Mouse (Mus musculus) adrenal gland, adult (tissue): ENCODE measurements at regions not wholly inside any gene's neighbourhood (a gene's known extent, or its start where the extent isn't known, plus 50 kb on each side); places are given as distances from the start of the nearest gene placed in this dataset.
A peak's percentile ranks its signal among the peaks of the same experiment; 100 is the strongest.

Source experiments
- DNase-seq, 2 experiments: peaks; one replicate each; pipeline ENCODE4 v3.0.0; 2022 to 2023; ENCODE audit warnings: low spot score in 1 of 2; ENCODE audit not compliant: inconsistent age in 2 of 2

DNA sequence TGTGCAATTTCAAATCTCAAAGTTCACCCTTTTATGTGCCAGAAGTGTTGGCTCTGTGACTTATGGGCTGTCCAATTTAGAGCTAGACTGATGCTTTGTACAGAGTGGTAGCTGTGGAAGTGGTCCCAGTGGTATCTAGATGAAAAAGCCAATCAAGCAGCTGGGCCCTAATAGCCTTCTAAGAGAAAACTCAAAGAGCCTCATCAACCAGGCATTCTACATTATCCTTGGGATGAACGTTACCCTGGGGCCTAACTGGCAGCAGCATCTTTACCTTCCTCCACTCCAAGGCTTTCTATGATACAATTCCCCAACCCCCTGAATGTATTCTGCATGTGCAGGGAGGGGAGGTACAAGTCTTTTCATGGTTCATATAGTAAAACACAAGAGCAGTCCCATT is 140.4 kb downstream of the Gm11146 start:
- DNase-seq = no peak

DNA sequence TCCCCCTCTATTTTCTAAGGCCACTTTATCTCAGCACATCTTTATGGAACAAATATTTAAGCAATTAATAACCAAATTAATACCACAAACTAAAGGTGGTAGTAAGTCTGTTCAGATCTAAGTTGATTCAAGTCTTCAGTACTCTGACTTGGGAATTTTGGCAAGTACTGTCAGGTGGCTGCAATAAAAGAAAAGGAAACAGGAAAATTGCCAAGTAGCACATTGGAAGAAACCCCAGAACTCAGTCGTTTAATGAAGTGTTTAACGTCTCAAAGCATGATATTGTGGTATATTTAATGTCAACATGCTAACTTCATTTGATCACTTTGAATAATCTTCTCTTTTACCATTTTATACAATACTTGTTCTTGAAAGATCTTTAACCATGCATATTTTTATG is 142.2 kb downstream of the Gm11146 start:
- DNase-seq = no peak

DNA sequence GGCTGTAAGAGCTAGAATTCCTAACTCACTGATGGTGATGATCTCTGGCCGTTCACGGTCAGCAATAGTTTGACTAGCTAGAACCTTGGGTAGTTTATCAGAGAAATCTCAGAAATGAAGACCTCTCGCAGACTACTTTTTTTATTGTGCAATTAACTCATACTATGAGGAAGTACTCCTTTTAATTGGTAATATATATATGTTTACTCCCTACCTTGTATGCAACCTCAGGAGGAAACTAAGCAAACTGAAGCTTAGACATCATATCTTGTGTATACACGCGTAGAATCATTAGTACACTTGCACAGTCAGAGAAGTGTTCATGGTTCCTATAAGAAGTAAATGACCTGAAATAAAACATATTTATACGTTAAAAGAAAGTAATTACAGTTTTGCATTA is 157.2 kb downstream of the Gm11146 start:
- no peak for DNase-seq

DNA sequence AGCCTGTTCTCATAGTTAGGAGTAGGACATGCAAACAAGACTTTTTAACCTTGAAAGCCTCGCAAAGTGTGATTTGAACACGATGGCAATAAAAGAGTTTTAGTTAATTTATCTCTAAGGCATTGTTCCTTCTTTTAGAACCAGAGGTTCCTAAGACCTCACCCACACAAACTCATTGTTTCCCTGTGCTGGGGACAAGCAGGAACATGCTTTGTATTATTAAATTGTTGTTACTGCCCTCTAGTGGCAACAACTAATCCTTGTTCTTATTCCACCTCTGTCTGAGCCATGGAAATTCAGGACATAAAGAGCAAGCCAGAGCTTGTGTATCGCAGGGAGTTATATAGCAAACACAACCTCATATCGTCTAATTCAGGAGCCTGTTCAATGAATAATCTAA is 157.9 kb downstream of the Gm11146 start:
- DNase-seq = peak; percentile 17 to 87

DNA sequence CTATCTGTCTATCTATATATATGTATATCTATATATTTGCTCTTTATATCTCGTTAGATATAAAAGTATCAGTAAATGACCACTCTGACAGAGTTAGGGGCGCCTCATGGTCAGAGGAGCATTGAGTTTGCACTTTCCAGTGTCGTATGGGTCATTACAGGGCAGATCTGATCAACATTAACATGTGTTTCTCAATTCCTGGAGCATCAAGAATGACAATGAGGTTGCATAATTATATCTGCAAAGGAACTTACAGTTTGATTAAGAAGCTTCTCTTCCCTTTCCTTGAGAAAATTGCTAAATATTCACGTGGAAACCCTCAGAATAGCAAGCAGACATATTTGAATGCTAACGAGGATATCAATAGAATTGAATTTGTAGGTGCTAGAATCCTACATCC is 158.6 kb downstream of the Gm11146 start:
- DNase-seq = no peak

DNA sequence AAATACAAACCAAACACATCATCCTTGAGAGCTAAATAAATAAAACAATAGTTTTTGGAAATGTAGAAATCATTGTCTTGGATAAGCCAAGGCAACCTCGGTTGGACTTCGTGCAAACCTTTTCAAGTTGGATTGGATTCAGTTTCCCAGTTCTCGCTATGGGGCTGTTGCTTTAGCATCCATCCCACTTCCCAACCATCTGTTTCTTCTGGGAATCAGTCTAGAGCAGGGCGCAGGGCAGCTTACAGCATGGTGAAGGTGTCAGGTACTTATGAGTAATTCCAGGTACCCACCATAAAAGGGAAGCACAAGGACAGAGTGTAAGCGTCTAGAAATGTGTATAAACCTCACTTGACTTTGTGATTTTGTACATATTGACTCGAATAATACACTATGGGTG is 159.0 kb downstream of the Gm11146 start:
- no peak for DNase-seq

DNA sequence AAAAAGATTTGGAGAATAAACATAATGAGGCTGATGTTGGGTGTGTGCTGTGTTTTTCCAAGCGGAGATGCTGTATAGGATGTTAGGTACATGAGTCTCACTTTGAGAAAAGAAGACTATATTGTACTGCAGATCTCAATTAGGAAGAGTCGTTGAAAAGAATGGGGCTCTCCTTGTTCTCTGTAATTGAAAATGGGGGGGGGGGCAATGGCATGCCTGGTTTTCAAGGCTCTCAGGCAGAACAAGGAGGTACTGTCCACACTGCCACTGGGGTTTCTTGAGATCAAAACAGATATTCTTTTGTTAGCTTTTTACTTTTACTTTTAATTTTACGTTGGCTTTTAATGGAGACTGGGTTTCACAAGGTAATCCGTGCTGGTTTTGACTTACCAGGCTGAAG is 170.5 kb downstream of the Gm11146 start:
- no peak for DNase-seq

DNA sequence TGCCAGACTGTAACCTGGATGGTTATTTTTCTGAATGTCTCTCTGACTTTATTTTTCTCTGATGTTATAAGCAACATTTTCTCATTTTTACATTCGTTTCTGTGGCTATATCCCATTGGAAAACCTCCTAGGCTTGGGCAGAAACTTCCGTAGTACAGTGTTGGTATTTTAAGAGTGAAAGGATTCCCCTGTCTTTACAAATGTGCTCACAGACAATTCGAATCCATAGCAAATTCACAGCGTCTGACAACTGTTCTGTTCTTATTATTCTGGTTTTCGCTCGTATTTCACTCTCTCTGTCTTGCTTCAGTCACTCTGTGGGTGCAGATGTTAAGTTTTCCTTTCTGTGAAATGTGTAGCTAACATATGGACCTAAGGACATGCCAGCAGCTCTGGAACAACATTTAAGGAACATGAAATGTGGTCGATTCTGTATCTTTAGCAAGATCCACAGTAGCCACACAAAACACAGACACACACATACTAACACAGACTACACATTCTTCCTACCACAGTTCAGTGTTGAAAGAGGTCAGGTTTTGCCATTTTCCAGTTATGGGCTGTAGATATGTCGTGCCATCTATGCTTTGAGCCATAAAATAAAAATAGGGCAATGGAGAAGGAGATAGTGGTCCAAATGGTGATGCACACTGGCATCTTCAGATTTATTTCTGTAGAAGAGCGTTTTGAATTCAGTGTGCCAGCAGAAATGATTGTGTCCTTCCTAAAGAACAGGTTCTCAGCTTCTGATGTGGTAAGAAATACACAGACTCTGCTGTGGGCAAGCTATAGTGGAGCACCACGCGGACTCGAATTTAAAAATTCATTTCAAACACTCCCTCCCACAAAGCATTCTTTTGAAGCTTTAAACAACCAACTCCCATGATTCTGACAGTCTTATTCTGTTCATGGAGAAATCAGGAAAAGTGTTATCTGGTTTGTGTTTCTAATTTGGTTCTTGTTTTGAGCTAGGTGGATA is 179.2 kb downstream of the Gm11146 start:
- no peak for DNase-seq

DNA sequence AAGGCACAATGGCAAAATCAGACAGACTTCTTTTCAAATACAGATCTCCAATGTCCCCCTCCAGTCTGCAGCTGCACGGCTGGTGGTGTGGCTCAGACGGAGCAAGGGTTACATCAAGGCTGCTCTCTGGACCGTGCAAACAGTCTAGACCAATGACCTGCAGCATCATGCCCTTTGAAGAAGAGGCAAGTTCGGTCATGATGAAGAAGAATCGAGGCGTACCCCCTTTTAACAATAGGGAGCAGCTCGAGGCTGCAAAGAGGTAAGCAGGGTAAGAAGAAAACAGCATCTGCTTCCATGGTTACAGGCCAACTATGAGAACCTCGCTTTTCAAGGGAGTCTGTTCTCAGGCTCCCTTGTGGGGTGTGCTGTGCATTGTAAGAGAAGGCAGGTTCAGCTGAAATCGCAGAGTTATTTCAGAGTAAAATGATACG is 180.3 kb downstream of the Gm11146 start:
- DNase-seq = peak in 1 of 2 experiments; percentile 47

DNA sequence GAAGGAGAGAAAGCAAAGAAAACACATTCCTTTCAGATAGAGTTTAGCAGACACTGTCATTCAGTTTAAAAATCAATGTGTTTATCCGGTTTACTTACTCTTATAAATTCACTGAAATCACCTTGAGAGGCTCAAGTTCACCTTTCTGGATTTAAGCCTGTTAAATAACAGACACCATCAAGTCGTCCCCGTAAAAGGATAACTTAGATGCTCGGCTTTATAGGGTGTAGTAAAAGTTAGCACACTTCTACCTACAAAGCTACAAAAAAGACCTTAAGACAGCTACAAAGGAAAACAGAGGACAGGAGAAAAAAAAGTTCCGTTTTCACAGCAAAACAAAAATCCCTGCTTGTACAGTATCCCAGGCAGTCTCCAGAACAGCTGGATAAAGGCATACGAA is 180.9 kb downstream of the Gm11146 start:
- no peak for DNase-seq

DNA sequence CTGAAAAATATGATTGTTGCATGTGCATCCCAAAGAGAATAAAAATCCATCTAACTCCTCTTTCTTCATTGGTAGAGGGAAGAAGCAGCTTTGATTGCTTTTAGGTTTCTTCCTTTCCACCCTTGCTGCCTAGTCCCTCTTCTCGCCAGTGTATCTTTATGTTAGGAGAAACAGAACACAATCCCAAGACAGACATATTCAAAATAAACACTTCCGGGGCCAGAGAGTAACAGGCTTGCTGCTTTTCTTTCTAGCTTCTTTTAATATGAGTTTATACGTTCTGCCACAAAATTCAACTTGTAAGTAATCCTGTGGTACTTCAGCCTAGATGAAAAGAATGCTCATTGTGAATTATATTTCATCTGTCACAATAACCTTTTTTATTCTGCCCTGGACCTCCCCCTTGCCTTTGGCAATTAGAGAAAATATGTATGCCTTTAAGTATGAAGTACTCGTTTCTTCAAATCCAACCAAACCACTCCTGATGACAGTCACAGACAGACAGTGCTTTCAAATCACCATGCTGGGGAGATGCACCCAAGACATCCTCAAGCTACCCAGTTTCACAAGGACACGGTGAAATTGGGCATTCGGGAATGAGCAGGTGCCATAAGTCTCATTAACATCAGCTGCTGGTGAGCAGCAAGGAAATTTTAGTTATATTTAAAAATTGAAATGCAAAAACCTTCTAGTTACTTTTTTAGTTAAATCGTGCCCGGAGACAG is 181.6 kb downstream of the Gm11146 start:
- DNase-seq = peak in 1 of 2 experiments; percentile 31

DNA sequence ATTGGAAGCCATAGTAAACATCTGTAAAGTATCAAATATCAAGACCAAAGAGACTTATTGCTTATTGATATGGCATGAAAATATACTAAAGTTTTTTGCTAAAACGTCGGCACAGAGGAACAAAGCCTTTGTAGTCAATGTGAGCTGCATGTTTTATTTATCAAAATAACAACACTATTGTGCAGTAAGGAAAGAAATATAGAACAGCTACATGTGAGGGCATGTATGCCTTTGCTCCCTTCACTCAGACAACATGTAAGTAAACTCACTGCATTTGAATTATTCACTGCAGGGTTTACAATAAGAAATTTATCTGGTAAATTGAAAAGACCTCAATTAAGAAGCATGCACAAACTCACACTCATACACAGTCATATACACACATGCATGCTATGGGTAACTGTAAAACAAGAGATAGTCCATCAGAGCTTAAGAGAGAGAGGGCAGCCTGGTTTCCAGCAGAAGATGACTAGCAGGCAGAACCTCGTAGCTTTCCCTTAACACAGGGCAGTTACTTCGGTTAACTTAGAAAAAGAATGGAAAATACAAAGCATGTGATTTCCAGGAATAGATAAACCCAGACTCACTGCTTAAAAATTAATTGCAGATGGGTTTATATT is 182.7 kb downstream of the Gm11146 start:
- DNase-seq = no peak

DNA sequence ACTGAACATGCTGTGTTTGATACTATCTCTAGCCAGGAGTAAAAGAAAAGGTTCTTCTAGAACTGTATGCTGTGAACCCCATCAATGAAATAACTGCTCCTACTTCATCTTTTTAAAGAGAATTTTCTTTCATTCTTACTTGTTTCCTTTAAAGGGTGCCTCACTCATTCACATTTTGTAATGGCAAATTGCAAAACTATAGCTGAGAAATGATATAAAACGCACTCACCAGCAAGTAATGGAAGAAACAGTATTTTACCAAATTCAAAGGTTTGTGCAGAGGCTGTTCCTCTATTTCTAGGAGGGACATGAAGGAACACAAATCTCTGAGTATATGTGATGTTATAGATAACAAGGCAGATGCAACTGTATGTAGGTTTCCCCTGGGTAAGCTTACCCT is 183.4 kb downstream of the Gm11146 start:
- no peak for DNase-seq

DNA sequence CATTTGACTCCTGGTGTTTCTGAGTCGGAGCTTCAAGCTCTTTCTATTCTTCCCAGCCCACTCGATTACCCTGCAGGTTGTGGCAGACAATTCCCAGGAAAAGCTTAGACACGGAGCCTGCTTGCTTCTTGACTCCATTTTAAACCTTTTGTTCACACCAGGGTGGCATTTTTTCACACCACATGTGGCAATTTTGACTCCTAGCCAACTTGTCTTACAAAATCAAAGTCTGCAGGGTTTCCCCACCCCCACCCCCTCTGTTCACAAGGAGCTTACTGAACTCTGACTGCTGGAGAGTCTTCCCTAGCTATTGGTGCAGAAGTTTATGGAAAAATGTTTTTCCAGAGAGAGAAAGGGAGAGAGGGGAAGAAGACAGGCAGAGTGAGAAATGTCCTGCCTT is 184.1 kb downstream of the Gm11146 start:
- DNase-seq = peak in 1 of 2 experiments; percentile 59

DNA sequence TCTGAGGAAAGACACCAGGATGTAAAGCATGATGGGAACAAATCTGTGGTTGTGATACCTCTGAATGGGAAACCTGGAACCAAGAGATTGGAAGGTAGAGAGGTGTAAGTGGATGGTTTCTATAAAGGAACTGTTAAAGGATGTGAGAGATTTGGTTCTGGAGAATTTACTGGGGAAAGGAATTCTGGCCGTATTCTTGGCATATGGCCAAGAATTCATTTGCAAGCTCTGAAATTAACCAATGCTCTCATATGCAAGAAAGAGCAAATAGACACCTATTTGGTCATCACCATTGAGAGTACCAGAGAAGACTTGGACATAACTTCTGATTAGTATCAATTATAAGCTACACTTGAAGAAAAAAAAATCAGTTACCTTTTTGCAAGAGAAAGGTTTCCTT is 187.3 kb downstream of the Gm11146 start:
- DNase-seq = peak in 1 of 2 experiments; percentile 40

DNA sequence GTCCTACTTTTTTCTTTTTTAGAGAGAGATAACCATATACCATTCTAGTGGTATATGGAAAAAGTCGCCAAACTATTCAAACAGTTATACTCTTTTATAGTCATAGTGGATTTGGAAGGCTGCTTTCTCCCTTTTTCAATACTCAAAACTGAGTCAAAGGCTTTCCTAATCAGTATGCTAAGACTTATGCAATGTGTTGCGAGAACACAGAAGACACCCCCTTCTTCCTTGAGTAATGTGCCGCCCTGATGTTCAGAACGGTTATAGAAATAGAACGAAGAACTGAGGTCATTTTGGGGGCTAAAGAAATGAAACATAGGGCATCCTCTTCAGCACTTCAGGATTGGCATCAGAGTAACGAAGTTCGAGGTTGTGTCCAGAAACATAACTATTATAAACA is 192.7 kb downstream of the Gm11146 start:
- DNase-seq = no peak

DNA sequence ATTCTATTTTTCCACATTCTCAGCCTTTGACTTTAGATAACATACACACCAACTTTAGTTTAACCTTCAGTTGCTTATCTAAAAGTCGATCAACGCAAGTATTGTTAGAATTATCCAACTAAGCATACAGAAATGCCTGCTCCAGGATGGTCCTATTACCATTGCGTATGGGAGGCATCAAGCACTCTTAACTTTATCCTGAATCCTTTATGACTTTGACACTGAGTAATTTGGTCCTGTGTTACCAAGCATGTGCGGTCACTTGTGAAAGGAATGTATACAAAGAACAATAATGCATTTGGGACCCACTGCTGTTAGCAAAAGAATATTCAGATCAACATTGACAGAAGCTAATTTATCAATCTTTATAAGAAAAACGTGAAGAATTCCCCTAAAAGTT is 194.9 kb downstream of the Gm11146 start:
- DNase-seq = no peak

DNA sequence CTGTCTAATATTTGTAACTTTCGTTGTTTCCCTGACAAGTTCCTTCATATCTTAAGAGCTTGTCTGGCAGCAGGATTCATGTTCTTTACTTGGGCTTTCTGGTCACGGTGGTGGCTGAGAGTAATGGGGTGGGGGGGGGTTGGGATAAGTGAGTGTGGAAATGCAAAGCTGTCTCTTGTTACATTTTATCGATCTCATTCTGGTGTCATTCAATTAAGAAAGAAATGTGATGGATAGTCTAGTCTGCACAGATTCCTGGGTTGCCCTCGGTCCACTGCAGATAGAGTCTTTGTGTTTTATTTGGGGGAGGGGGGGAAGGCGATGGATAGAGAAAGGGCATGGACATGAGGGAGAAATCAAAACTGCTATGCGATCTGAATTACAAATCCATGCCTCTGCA is 196.0 kb downstream of the Gm11146 start:
- DNase-seq = no peak

DNA sequence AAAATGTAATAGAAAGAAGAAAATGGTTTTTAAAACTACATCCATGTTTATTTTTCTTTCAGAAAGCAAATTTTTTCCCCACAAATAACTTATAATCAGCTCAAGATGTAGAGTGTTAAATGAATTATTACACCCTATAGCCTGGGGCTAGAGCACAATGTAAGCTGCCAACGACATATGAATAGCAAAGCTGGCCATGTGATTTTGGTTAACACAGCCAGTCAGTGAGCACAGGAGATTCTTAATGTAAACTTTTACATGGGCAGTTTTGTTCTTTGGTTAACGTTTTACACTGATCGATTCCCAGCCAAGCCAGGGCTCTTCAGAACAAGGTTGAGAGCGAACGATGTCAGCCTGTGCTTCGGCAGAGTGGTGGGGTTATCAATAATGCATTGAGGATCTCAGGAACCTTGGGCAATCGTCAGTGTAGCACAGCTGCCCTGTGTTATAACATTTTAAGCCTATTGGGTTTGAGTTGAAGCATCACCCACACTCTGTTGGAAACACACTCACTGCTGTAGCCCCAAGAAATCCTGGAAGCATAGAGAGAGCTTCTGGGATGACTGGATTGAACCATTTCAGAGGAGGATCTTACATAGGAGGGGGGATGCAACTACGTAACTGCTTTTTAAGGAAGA is 196.6 kb downstream of the Gm11146 start:
- DNase-seq = no peak

DNA sequence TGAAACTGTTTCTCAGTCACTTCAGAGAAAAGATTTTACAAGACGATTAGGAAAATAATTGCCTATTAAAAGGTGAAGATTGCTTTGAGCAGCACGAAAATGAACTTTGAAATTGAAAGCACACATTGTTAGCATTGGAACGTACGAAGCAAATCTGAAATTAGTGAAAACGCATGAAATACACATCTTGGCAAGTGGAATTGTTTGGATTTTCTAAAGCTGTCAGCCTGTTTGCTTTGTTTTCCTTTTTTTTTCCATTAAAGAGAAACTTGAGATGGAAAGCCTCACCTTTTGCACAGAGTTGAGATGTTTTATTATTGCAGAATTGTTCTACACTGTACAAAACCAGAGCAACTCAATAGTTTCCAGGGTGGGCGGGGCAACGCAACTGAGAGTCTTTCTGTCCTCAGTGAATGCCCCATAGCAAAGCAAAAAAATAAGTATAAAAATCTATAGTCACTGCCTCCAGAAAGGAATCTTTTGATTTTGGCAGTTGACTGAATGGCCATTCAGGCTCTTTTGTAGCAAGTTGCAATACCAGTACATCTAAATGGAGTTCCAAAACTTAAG is 199.1 kb downstream of the Gm11146 start:
- DNase-seq = no peak
